ENCODE assay signal across 11 mouse cellular contexts in the genomic region with DNA sequence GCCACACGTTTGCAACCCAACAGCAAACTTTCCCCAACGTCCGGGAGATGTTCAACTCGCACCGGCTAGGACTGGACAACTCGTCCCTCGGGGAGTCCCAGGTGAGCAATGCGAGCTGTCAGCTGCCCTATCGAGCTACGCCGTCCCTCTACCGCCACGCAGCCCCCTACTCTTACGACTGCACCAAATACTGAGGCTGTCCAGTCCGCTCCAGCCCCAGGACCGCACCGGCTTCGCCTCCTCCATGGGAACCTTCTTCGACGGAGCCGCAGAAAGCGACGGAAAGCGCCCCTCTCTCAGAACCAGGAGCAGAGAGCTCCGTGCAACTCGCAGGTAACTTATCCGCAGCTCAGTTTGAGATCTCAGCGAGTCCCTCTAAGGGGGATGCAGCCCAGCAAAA. TPM values are rescaled to one million over a fixed set of nuclear protein-coding genes. Genes with fewer than 3 reads are reported as not detected.
DNase-seq lines count a peak whose midpoint lies in the region; ATAC-seq and TF ChIP-seq lines count a peak whose summit lies in the region.
"Had no signal": no experiment of that assay in that cellular context is flagged by ENCODE, and none has a peak within 500 bp of the region (broad histone marks: within the 10 kb centered on the region; RNA-seq: fewer than 3 reads in every experiment).

No protein-coding gene starts in this region.

- TF ChIP-seq CTCF in MEL (IDR thresholded peaks at IDR 0.05 in 2 of 3, conservative IDR thresholded peaks at IDR 0.05 in 1 of 3; ENCODE audit: control insufficient read depth in 1 of 3, insufficient read depth in 1 of 3, low read depth in 2 of 3, low read length in 3 of 3, poor library complexity in 1 of 3, severe bottlenecking in 1 of 3), result no peak

- H3K27ac ChIP-seq in heart, embryonic 15.5 days, result peak overlapping the region; percentile 93
- H3K27ac ChIP-seq in MEL (ENCODE audit: control insufficient read depth, low read depth, low read length), result peak overlapping the region; percentile 14
- H3K27ac ChIP-seq in heart, embryonic 16.5 days (ENCODE audit: low read length), result peak overlapping the region; percentile 88; the same call in 1 of the 2 replicates
- no peak overlapping the region for H3K27ac ChIP-seq in midbrain, embryonic 12.5 days (replicated peaks)

- H3K9ac ChIP-seq in heart, embryonic 15.5 days, result peak overlapping the region; percentile 64
- peak overlapping the region; percentile 64 for H3K9ac ChIP-seq in MEL (ENCODE audit: control insufficient read depth, low read depth, low read length, poor library complexity, severe bottlenecking)
- H3K9ac ChIP-seq in heart, embryonic 16.5 days (ENCODE audit: low read length), result peak overlapping the region; percentile 78
- H3K9ac ChIP-seq in midbrain, embryonic 12.5 days (replicated peaks), result no peak overlapping the region

- peak overlapping the region; percentile 89 for H3K4me2 ChIP-seq in heart, embryonic 15.5 days
- H3K4me2 ChIP-seq in heart, embryonic 16.5 days (ENCODE audit: low read depth, low read length), result peak overlapping the region; percentile 82
- H3K4me2 ChIP-seq in midbrain, embryonic 12.5 days (replicated peaks), result no peak overlapping the region

- no peak for TF ChIP-seq EP300 in MEL (IDR thresholded peaks at IDR 0.05; ENCODE audit: low read depth in 1 of 2, low read length in 2 of 2)

- WGBS in heart, embryonic 15.5 days, result 1% methylated on average over 28 of the region's 28 CpGs
- 2% methylated on average over 28 of the region's 28 CpGs for WGBS in heart, embryonic 16.5 days
- under 1% methylated on average over 27 of the region's 28 CpGs for WGBS in midbrain, embryonic 12.5 days

- H3K9me3 ChIP-seq in heart, embryonic 15.5 days (replicated peaks), result no peaks in the 10 kb centered on the region
- no peaks in the 10 kb centered on the region for H3K9me3 ChIP-seq in MEL (replicated peaks; ENCODE audit: insufficient read depth, low read length)
- peaks cover 5% of the 10 kb centered on the region for H3K9me3 ChIP-seq in heart, embryonic 16.5 days (replicated peaks; ENCODE audit: control insufficient read depth, low read length)
- H3K9me3 ChIP-seq in midbrain, embryonic 12.5 days, result no peaks in the 10 kb centered on the region

- H3K4me3 ChIP-seq in heart, embryonic 15.5 days, result peak overlapping the region; percentile 68
- peak overlapping the region; percentile 61 to 63 for H3K4me3 ChIP-seq in MEL (ENCODE audit: control insufficient read depth in 1 of 2, insufficient read depth in 1 of 2, low read depth in 2 of 2, low read length in 2 of 2)
- H3K4me3 ChIP-seq in heart, embryonic 16.5 days (ENCODE audit: low read length), result peak overlapping the region; percentile 66
- peak overlapping the region; percentile 42 for H3K4me3 ChIP-seq in midbrain, embryonic 12.5 days

- ATAC-seq in heart, embryonic 15.5 days (replicated peaks; ENCODE audit: insufficient number of reproducible peaks, insufficient read depth, low FRiP score, low read depth), result no peak
- no peak for ATAC-seq in heart, embryonic 16.5 days (replicated peaks; ENCODE audit: extremely low read depth, insufficient read depth, low FRiP score)
- no peak for ATAC-seq in midbrain, embryonic 12.5 days (ENCODE audit: low FRiP score, low read depth)

- H3K27me3 ChIP-seq in heart, embryonic 15.5 days, result peaks cover 87% of the 10 kb centered on the region
- no peaks in the 10 kb centered on the region for H3K27me3 ChIP-seq in MEL (ENCODE audit: control insufficient read depth in 1 of 2, insufficient read depth in 2 of 2, low read length in 2 of 2)
- peaks cover 84% of the 10 kb centered on the region for H3K27me3 ChIP-seq in heart, embryonic 16.5 days (ENCODE audit: control insufficient read depth, insufficient read depth, low read length)
- peaks cover 97% of the 10 kb centered on the region for H3K27me3 ChIP-seq in midbrain, embryonic 12.5 days

- no peak for TF ChIP-seq POLR2A in MEL (IDR thresholded peaks at IDR 0.05; ENCODE audit: control insufficient read depth in 1 of 2, insufficient read depth in 1 of 2, low read depth in 1 of 2, low read length in 2 of 2, poor library complexity in 1 of 2)

- H3K79me2 ChIP-seq in MEL (ENCODE audit: control insufficient read depth, insufficient read depth, low read length, poor library complexity), result peaks cover 62% of the 10 kb centered on the region

- H3K4me1 ChIP-seq in heart, embryonic 15.5 days (replicated peaks), result peaks cover 29% of the 10 kb centered on the region
- peaks cover 0 to 7% of the 10 kb centered on the region in 2 experiments; a peak in 2 of 4 replicates for H3K4me1 ChIP-seq in MEL (ENCODE audit: control insufficient read depth in 1 of 2, insufficient read depth in 2 of 2, low read length in 2 of 2)
- peaks cover 2% of the 10 kb centered on the region; the same call in 1 of the 2 replicates for H3K4me1 ChIP-seq in heart, embryonic 16.5 days (ENCODE audit: control insufficient read depth, insufficient read depth, low read length)
- H3K4me1 ChIP-seq in midbrain, embryonic 12.5 days, result peaks cover 15% of the 10 kb centered on the region

- no peak for TF ChIP-seq RAD21 in MEL (IDR thresholded peaks at IDR 0.05; ENCODE audit: low read depth, low read length)

- H3K36me3 ChIP-seq in heart, embryonic 15.5 days, result no peaks in the 10 kb centered on the region
- H3K36me3 ChIP-seq in MEL (ENCODE audit: control insufficient read depth in 1 of 2, insufficient read depth in 2 of 2, low read length in 2 of 2), result peaks cover 0 to 6% of the 10 kb centered on the region in 2 experiments; a peak in 3 of 4 replicates
- H3K36me3 ChIP-seq in heart, embryonic 16.5 days (ENCODE audit: control insufficient read depth, insufficient read depth), result no peaks in the 10 kb centered on the region
- no peaks in the 10 kb centered on the region for H3K36me3 ChIP-seq in midbrain, embryonic 12.5 days

- DNase-seq in heart, postnatal 4 days, result no peak
- peak; percentile 34 for DNase-seq in MEL (ENCODE audit: low read depth, low spot score)
- DNase-seq in gastrocnemius, postnatal 10 days, result no peak
- no peak for DNase-seq in testis, postnatal 14 days (ENCODE audit: low spot score)
- no peak for DNase-seq in spleen, adult 12 weeks (ENCODE audit: low spot score)

TF ChIP-seq in MEL, 35 proteins besides CTCF, POLR2A, EP300 and RAD21:
- TF ChIP-seq MAX (IDR thresholded peaks at IDR 0.05; ENCODE audit: low read length), result no peak
- no peak for TF ChIP-seq MAZ (IDR thresholded peaks at IDR 0.05; ENCODE audit: low read depth, low read length)
- no peak for TF ChIP-seq USF1 (IDR thresholded peaks at IDR 0.05; ENCODE audit: low read depth, low read length)
- TF ChIP-seq TCF12 (IDR thresholded peaks at IDR 0.05; ENCODE audit: low read depth, low read length), result no peak
- no peak for TF ChIP-seq NELFE (IDR thresholded peaks at IDR 0.05; ENCODE audit: low read depth, low read length)
- no peak for TF ChIP-seq NRF1 (IDR thresholded peaks at IDR 0.05; ENCODE audit: insufficient read depth, low read depth, low read length, poor library complexity, severe bottlenecking)
- TF ChIP-seq CHD1 (IDR thresholded peaks at IDR 0.05; ENCODE audit: low read depth, low read length), result no peak
- TF ChIP-seq TAL1 (IDR thresholded peaks at IDR 0.05; ENCODE audit: low read length), result no peak
- no peak for TF ChIP-seq USF2 (IDR thresholded peaks at IDR 0.05; ENCODE audit: borderline replicate concordance in 1 of 2, insufficient read depth in 1 of 2, low read depth in 1 of 2, low read length in 2 of 2)
- no peak for TF ChIP-seq TBP (IDR thresholded peaks at IDR 0.05; ENCODE audit: low read depth, low read length)
TF ChIP-seq in MEL: peak in this region for 0.

RNA-seq across cellular contexts. Expression of a gene that starts 1.9 kb away (rescaled TPM):
- polyA plus RNA-seq in heart, embryonic 15.5 days (2015; fragmentation: Nextera tagmentation; extraction: Ambion mirVana), result 6.4 and 8.5 TPM in 2 replicates
- total RNA-seq in heart, postnatal 4 days (2021), result 1 to 10 TPM; 8.7 to 8.9 TPM
- 15.4 and 19.2 TPM in 2 replicates for total RNA-seq in MEL (2012; rRNA removed)
- polyA plus RNA-seq in MEL (2012; ENCODE audit: insufficient read depth in 1 of 2, insufficient read length in 2 of 2, low read depth in 1 of 2, low replicate concordance in 2 of 2, missing spikeins in 1 of 2), result 10 to 100 TPM in 1 of 2 experiments, not detected in 1; 13.6 TPM
- polyA plus RNA-seq in heart, embryonic 16.5 days (2015; fragmentation: Nextera tagmentation; extraction: Ambion mirVana), result 3.5 and 4.4 TPM in 2 replicates
- polyA plus RNA-seq in midbrain, embryonic 12.5 days (2016; fragmentation: Nextera tagmentation; extraction: Ambion mirVana), result 6.8 and 17.4 TPM in 2 replicates
- total RNA-seq in gastrocnemius, postnatal 10 days (2021), result 1 to 10 TPM in 1 of 2 experiments, under 1 TPM in 1; 0.78 to 1.1 TPM
- total RNA-seq: CH12.LX; granulocyte monocyte progenitor cell, adult 5-6 weeks; megakaryocyte progenitor cell, adult 5-6 weeks had no signal

RNA-seq across cellular contexts. Expression of a gene that starts 9.7 kb away (rescaled TPM):
- 29.7 and 38.2 TPM in 2 replicates for polyA plus RNA-seq in heart, embryonic 15.5 days (2015; fragmentation: Nextera tagmentation; extraction: Ambion mirVana)
- total RNA-seq in heart, postnatal 4 days (2021), result 10 to 100 TPM; 14.5 to 15.3 TPM
- total RNA-seq in MEL (2012; rRNA removed), result 46.1 and 49.8 TPM in 2 replicates
- polyA plus RNA-seq in MEL (2012; ENCODE audit: insufficient read depth in 1 of 2, insufficient read length in 2 of 2, low read depth in 1 of 2, low replicate concordance in 2 of 2, missing spikeins in 1 of 2), result 10 to 100 TPM in 1 of 2 experiments, not detected in 1; 62.6 TPM
- polyA plus RNA-seq in heart, embryonic 16.5 days (2015; fragmentation: Nextera tagmentation; extraction: Ambion mirVana), result 32.1 and 32.3 TPM in 2 replicates
- 59.6 and 61.4 TPM in 2 replicates for polyA plus RNA-seq in midbrain, embryonic 12.5 days (2016; fragmentation: Nextera tagmentation; extraction: Ambion mirVana)
- 10 to 100 TPM; 13.0 to 17.7 TPM for total RNA-seq in gastrocnemius, postnatal 10 days (2021)

RNA-seq across cellular contexts. Expression of a gene that starts 9.8 kb away (rescaled TPM):
- polyA plus RNA-seq in heart, embryonic 15.5 days (2015; fragmentation: Nextera tagmentation; extraction: Ambion mirVana), result 0.34 and 0.94 TPM in 2 replicates
- under 1 TPM; 0.56 to 0.60 TPM for total RNA-seq in heart, postnatal 4 days (2021)
- total RNA-seq in MEL (2012; rRNA removed), result 0.12 and 0.13 TPM in 2 replicates
- under 1 TPM in 1 of 2 experiments, not detected in 1; 0.07 TPM for polyA plus RNA-seq in MEL (2012; ENCODE audit: insufficient read depth in 1 of 2, insufficient read length in 2 of 2, low read depth in 1 of 2, low replicate concordance in 2 of 2, missing spikeins in 1 of 2)
- polyA plus RNA-seq in heart, embryonic 16.5 days (2015; fragmentation: Nextera tagmentation; extraction: Ambion mirVana), result 0.49 and 0.62 TPM in 2 replicates
- 0.46 and 1.3 TPM in 2 replicates for polyA plus RNA-seq in midbrain, embryonic 12.5 days (2016; fragmentation: Nextera tagmentation; extraction: Ambion mirVana)
- total RNA-seq in gastrocnemius, postnatal 10 days (2021), result under 1 TPM; 0.09 to 0.27 TPM
- total RNA-seq: granulocyte monocyte progenitor cell, adult 5-6 weeks; megakaryocyte progenitor cell, adult 5-6 weeks had no signal

RNA-seq across cellular contexts. Expression of a gene that starts 33.7 kb away (rescaled TPM):
- 3.3 and 9.6 TPM in 2 replicates for polyA plus RNA-seq in heart, embryonic 15.5 days (2015; fragmentation: Nextera tagmentation; extraction: Ambion mirVana)
- total RNA-seq in heart, postnatal 4 days (2021), result under 1 TPM; 0.43 to 0.50 TPM
- not detected in 2 replicates for total RNA-seq in MEL (2012; rRNA removed)
- polyA plus RNA-seq in MEL (2012; ENCODE audit: insufficient read depth in 1 of 2, insufficient read length in 2 of 2, low read depth in 1 of 2, low replicate concordance in 2 of 2, missing spikeins in 1 of 2), result not detected
- 1.9 and 8.9 TPM in 2 replicates for polyA plus RNA-seq in heart, embryonic 16.5 days (2015; fragmentation: Nextera tagmentation; extraction: Ambion mirVana)
- polyA plus RNA-seq in midbrain, embryonic 12.5 days (2016; fragmentation: Nextera tagmentation; extraction: Ambion mirVana), result 0.24 and 0.33 TPM in 2 replicates
- under 1 TPM; 0.16 to 0.27 TPM for total RNA-seq in gastrocnemius, postnatal 10 days (2021)
- total RNA-seq: CH12.LX; granulocyte monocyte progenitor cell, adult 5-6 weeks; megakaryocyte progenitor cell, adult 5-6 weeks had no signal
